Mouse (Mus musculus): ENCODE measurements around the gene Gas7.

GRCm38 (mm10) chr11:67604481-67604880, 149.2 kb downstream of the Gas7 start:
- TF ChIP-seq CTCF (IDR thresholded peaks at IDR 0.05; ENCODE audit: insufficient read depth, low read length) (no peak), POLR2A (IDR thresholded peaks at IDR 0.05; ENCODE audit: borderline replicate concordance, extremely low read depth, low read depth, low read length) (no peak)

All from lung, adult 2 months (tissue).